Mouse (Mus musculus): ENCODE results near the gene Lmo4.

- TF ChIP-seq GATA1 (IDR thresholded peaks at IDR 0.05; ENCODE audit: borderline replicate concordance, low read length) (no peak), FLI1 (IDR thresholded peaks at IDR 0.05; ENCODE audit: low read length) (no peak)
These were observed 26.4 kb upstream of the Lmo4 start for GRCm38 (mm10) chr3:144231419-144231818.

Data from megakaryocyte, embryonic 14.5 days (primary cell).